Mouse (Mus musculus) limb, embryonic 12.5 days (tissue): ENCODE measurements around the gene Tnfrsf19. TPM values are rescaled to one million over a fixed set of nuclear protein-coding genes. Genes with fewer than 3 reads are reported as not detected.

Experiments
- ATAC-seq: fragments of 200-750 bp; cut with Nextera tagmentation; 2 replicates; pipeline ENCODE4 v1.8.0; 2017; ENCODE audit warnings: low read depth, moderate TSS enrichment; ENCODE audit not compliant: insufficient number of reproducible peaks, insufficient read depth, low FRiP score, low TSS enrichment
- H3K27ac ChIP-seq: fragments of 300-500 bp; sonication (generic); 2 replicates; pipeline ENCODE4 v1.5.1; 2016; ENCODE audit warnings: mild to moderate bottlenecking, moderate library complexity
- H3K27me3 ChIP-seq: fragments of 300-500 bp; sonication (generic); 2 replicates; pipeline ENCODE4 v1.6.1; 2016; ENCODE audit warnings: mild to moderate bottlenecking, moderate library complexity
- H3K36me3 ChIP-seq: fragments of 300-500 bp; sonication (generic); 2 replicates; pipeline ENCODE4 v1.6.1; 2016; ENCODE audit warnings: mild to moderate bottlenecking, moderate library complexity
- H3K4me1 ChIP-seq: fragments of 300-500 bp; sonication (generic); replicated peaks from 2 replicates; pipeline ENCODE4 v1.6.1; 2016
- H3K4me2 ChIP-seq: fragments of 300-500 bp; sonication (generic); 2 replicates; pipeline ENCODE4 v1.6.1; 2016; ENCODE audit warnings: mild to moderate bottlenecking, moderate library complexity
- H3K4me3 ChIP-seq: fragments of 300-500 bp; sonication (generic); replicated peaks from 2 replicates; pipeline ENCODE4 v1.5.1; 2016; ENCODE audit warnings: mild to moderate bottlenecking
- H3K9ac ChIP-seq: fragments of 300-500 bp; sonication (generic); replicated peaks from 2 replicates; pipeline ENCODE4 v1.6.1; 2016; ENCODE audit warnings: mild to moderate bottlenecking, moderate library complexity
- H3K9me3 ChIP-seq: fragments of 300-500 bp; sonication (generic); 2 replicates; pipeline ENCODE4 v1.6.1; 2016; ENCODE audit warnings: mild to moderate bottlenecking, moderate library complexity
- WGBS: fragments of 180-500 bp; shearing (Covaris S2); methylation state at CpG from one replicate; pipeline ENCODE4 v1.1.7; 2016; 5-methylcytosine and 5-hydroxymethylcytosine counted together
- polyA plus RNA-seq: library from polyadenylated mRNA; unstranded; fragments of >200 nt; fragmentation: Nextera tagmentation; extraction: Ambion mirVana; gene quantifications from 2 replicates; pipeline ENCODE4 v1.2.1, GENCODE M21; 2016

Gene Tnfrsf19
- polyA plus RNA-seq, 1 experiment from 2014 or later = 34.2 TPM

DNA sequence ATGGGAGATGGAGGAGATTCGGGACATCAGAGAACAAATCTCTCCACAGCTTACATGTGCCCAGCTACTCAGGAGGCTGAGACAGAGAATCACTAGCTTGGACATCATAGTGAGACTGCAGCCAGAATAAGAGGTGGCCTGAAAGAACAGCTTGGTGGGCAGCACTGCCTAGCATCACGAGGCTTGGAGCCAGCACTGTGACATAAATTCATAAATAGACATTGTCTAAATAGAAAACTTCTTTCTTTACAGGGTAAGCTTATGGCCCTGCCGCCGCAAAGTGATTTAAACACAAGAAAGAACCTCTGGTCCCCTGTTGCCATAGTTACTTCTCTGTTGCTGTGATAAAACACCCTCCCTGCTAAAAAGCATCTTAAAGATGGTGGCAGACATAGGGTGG is 54.1 kb downstream of the Tnfrsf19 start:
- H3K4me1 ChIP-seq = peaks cover 28% of the 10 kb centered on the region
- H3K36me3 ChIP-seq = no peaks in the 10 kb centered on the region
- WGBS = 81% methylated on average over 4 of the region's 4 CpGs
- no peak overlapping the region for H3K4me2 ChIP-seq
- no peak overlapping the region for H3K9ac ChIP-seq
- no peak overlapping the region for H3K4me3 ChIP-seq
- no peak overlapping the region for H3K27ac ChIP-seq
- no peak for ATAC-seq
- no peaks in the 10 kb centered on the region for H3K9me3 ChIP-seq
- H3K27me3 ChIP-seq = no peaks in the 10 kb centered on the region

- no peaks in the 10 kb centered on the region for H3K9me3 ChIP-seq
- 52% methylated on average over 6 of the region's 6 CpGs for WGBS
- no peak overlapping the region for H3K27ac ChIP-seq
- peaks cover 28% of the 10 kb centered on the region for H3K4me1 ChIP-seq
- H3K4me3 ChIP-seq = no peak overlapping the region
- no peak overlapping the region for H3K4me2 ChIP-seq
- H3K27me3 ChIP-seq = no peaks in the 10 kb centered on the region
- ATAC-seq = no peak
- H3K36me3 ChIP-seq = no peaks in the 10 kb centered on the region
- H3K9ac ChIP-seq = no peak overlapping the region
Observed at GRCm38 (mm10) chr14:60988228-60988627, 58.1 kb downstream of the Tnfrsf19 start.

DNA sequence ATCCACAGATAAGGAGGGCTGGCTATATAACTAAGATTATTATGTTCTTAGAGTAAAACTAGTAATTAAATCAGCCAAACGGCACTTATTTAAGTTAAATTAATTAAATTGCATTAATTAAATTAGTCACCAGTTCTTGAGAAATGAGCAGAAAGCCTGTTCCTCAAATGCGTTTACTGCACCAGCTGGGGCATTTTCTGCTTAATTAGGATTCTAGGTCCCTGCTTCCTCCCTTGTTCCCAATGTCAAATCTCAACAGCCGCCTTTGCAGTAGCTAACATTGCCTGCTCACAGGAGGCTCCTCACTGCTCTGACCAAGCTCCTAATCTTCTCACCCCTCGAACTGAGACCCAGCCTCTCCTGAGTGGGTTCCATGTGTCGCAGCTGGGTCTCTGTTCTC is 59.4 kb downstream of the Tnfrsf19 start:
- no peak overlapping the region for H3K27ac ChIP-seq
- WGBS = 57% methylated on average over 5 of the region's 5 CpGs

DNA sequence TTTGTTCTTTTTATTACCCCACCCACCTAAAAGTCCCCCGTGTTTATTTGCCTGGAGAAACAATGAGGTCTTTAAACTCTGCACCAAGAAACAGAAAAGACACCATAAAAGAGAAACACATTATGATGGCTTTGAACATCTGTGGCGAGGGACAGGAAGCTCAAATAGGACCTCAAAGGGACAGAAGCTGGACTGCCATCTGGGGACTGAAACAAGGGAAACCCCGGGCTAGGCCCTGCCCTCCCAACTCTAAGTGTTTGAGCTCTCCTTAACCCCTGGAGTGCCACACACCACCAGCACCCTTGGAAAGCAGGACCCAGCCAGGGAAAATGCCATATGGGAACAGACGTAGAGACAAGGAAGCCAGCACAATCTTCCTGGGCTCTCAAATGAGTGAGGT is 61.2 kb downstream of the Tnfrsf19 start:
- H3K9ac ChIP-seq = no peak overlapping the region
- H3K27ac ChIP-seq = peak overlapping the region; percentile 66
- H3K4me2 ChIP-seq = no peak overlapping the region
- WGBS = 11% methylated on average over 4 of the region's 4 CpGs
- peaks cover 28% of the 10 kb centered on the region for H3K4me1 ChIP-seq
- ATAC-seq = no peak
- no peaks in the 10 kb centered on the region for H3K27me3 ChIP-seq
- H3K9me3 ChIP-seq = no peaks in the 10 kb centered on the region
- no peak overlapping the region for H3K4me3 ChIP-seq
- no peaks in the 10 kb centered on the region for H3K36me3 ChIP-seq

More for the DNA sequence above, 59.4 kb downstream of the Tnfrsf19 start:
- H3K9me3 ChIP-seq = no peaks in the 10 kb centered on the region
- H3K4me1 ChIP-seq = peaks cover 28% of the 10 kb centered on the region
- no peak for ATAC-seq
- no peak overlapping the region for H3K4me3 ChIP-seq
- no peak overlapping the region for H3K4me2 ChIP-seq
- no peak overlapping the region for H3K9ac ChIP-seq
- H3K36me3 ChIP-seq = no peaks in the 10 kb centered on the region
- no peaks in the 10 kb centered on the region for H3K27me3 ChIP-seq

GRCm38 (mm10) chr14:60984266-60984665 is 62.0 kb downstream of the Tnfrsf19 start:
- H3K4me3 ChIP-seq = no peak overlapping the region
- no peak for ATAC-seq
- no peak overlapping the region for H3K4me2 ChIP-seq
- H3K36me3 ChIP-seq = no peaks in the 10 kb centered on the region
- H3K4me1 ChIP-seq = peaks cover 28% of the 10 kb centered on the region
- H3K9me3 ChIP-seq = no peaks in the 10 kb centered on the region
- H3K27ac ChIP-seq = peak overlapping the region; percentile 66; the same call in 1 of the 2 replicates
- 60% methylated on average over 6 of the region's 6 CpGs for WGBS
- H3K9ac ChIP-seq = no peak overlapping the region
- H3K27me3 ChIP-seq = no peaks in the 10 kb centered on the region

- Histone ChIP-seq H3K9me3 (no peaks in the 10 kb centered on the region), H3K9ac (no peak overlapping the region), H3K4me3 (no peak overlapping the region), H3K4me2 (no peak overlapping the region), H3K27me3 (no peaks in the 10 kb centered on the region), H3K27ac (no peak overlapping the region), H3K36me3 (no peaks in the 10 kb centered on the region), H3K4me1 (peaks cover 31% of the 10 kb centered on the region)
- ATAC-seq = no peak
Observed at GRCm38 (mm10) chr14:60982126-60982525, 64.2 kb downstream of the Tnfrsf19 start.

GRCm38 (mm10) chr14:60980244-60980887 is 65.9 kb downstream of the Tnfrsf19 start:
- no peaks in the 10 kb centered on the region for H3K9me3 ChIP-seq
- H3K4me3 ChIP-seq = no peak overlapping the region
- H3K36me3 ChIP-seq = no peaks in the 10 kb centered on the region
- WGBS = 94% methylated on average over 5 of the region's 5 CpGs
- H3K4me1 ChIP-seq = peaks cover 30% of the 10 kb centered on the region
- ATAC-seq = no peak
- H3K9ac ChIP-seq = no peak overlapping the region
- H3K27ac ChIP-seq = no peak overlapping the region
- no peaks in the 10 kb centered on the region for H3K27me3 ChIP-seq
- H3K4me2 ChIP-seq = no peak overlapping the region

DNA sequence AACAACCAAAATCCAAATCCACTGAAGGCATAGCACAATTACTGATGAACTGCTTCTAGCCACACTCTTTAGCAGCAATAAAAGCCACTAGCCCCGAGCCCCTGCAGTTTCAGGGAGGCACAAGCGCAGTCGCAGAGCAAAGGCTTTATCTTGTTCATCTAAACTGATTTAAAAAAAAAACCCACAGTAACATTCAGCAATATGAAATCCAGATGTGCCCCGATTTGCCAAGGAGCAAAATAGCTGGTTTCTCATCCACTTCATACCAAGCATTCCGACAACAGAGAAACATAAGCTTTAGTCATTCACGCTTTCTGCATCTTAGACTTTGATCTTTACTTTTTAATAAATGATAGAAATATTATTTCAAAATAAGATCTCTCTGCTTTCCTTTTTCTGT is 68.2 kb downstream of the Tnfrsf19 start:
- H3K27ac ChIP-seq = no peak overlapping the region
- H3K9ac ChIP-seq = no peak overlapping the region
- no peaks in the 10 kb centered on the region for H3K27me3 ChIP-seq
- H3K4me3 ChIP-seq = no peak overlapping the region
- H3K9me3 ChIP-seq = no peaks in the 10 kb centered on the region
- WGBS = 18% methylated on average over 6 of the region's 6 CpGs
- H3K4me1 ChIP-seq = peaks cover 12% of the 10 kb centered on the region
- H3K36me3 ChIP-seq = peaks cover 4% of the 10 kb centered on the region
- ATAC-seq = no peak
- H3K4me2 ChIP-seq = peak overlapping the region; percentile 0; the same call in 1 of the 2 replicates

GRCm38 (mm10) chr14:60976231-60976630 is 70.1 kb downstream of the Tnfrsf19 start:
- Histone ChIP-seq H3K9me3 (no peaks in the 10 kb centered on the region), H3K4me2 (no peak overlapping the region), H3K27ac (no peak overlapping the region), H3K36me3 (peaks cover 12% of the 10 kb centered on the region), H3K4me3 (no peak overlapping the region), H3K27me3 (no peaks in the 10 kb centered on the region), H3K9ac (no peak overlapping the region), H3K4me1 (peaks cover 12% of the 10 kb centered on the region)
- 73% methylated on average over 3 of the region's 3 CpGs for WGBS
- ATAC-seq = no peak

DNA sequence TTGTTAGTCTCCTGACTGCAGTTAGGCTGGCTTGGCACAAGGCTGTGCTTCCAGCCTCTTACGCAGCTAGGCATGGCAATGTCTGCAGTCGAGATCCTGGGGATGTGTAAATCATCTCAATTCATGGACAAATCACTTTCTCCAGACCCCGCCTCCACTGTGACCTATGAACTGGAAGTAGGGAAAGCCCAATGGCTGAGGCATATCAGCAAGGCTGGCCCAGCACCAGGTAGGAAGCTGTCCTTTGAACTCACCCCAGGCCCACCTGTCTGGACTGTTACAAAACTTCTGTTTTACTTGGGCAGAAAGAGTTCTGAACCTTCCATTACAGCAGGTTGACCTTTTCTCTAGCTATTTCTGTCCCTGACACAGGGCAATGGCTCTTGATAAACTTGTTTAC is 70.6 kb downstream of the Tnfrsf19 start:
- Histone ChIP-seq H3K9ac (no peak overlapping the region), H3K9me3 (no peaks in the 10 kb centered on the region), H3K4me3 (no peak overlapping the region), H3K27ac (no peak overlapping the region), H3K4me1 (peaks cover 12% of the 10 kb centered on the region), H3K4me2 (no peak overlapping the region), H3K36me3 (peaks cover 14% of the 10 kb centered on the region), H3K27me3 (no peaks in the 10 kb centered on the region)
- ATAC-seq = no peak
- WGBS = 82% methylated on average over 3 of the region's 3 CpGs

GRCm38 (mm10) chr14:60970961-60971360 is 75.3 kb downstream of the Tnfrsf19 start:
- WGBS = 93% methylated on average over 9 of the region's 9 CpGs
- no peak overlapping the region for H3K9ac ChIP-seq

DNA sequence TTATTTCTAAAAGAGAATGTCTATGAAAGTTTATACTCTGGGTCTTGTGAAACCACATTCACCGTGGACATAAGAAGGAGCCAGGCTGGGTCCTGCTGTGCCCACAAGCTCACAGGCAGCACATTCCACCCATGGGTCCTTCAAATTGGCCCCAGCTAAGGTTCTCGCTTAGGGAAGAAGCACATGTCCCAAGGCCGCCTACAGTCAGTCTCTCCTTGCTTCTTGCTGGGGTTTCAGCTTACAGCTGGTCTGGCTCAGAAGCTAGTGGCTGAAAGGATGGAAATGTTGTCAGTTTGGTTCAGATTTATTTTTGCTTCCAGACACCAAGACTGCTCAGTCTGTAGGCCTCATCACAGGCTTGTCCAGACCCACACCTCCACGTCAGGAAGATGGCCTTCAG is 80.2 kb downstream of the Tnfrsf19 start:
- Histone ChIP-seq H3K4me2 (no peak overlapping the region), H3K36me3 (peaks cover 10% of the 10 kb centered on the region; the same call in 1 of the 2 replicates)
- WGBS = 84% methylated on average over 4 of the region's 4 CpGs

More at GRCm38 (mm10) chr14:60970961-60971360, 75.3 kb downstream of the Tnfrsf19 start:
- no peak for ATAC-seq
- Histone ChIP-seq H3K4me1 (no peaks in the 10 kb centered on the region), H3K27me3 (no peaks in the 10 kb centered on the region), H3K4me3 (no peak overlapping the region), H3K4me2 (no peak overlapping the region), H3K9me3 (no peaks in the 10 kb centered on the region), H3K36me3 (peaks cover 21% of the 10 kb centered on the region), H3K27ac (no peak overlapping the region)

More for the DNA sequence above, 80.2 kb downstream of the Tnfrsf19 start:
- H3K4me1 ChIP-seq = 0 out of 2 replicates have a peak, but pooled peaks cover 2% of the 10 kb centered on the region
- H3K4me3 ChIP-seq = no peak overlapping the region
- H3K27ac ChIP-seq = 0 out of 2 replicates have a peak overlapping the region, but pooled peaks have one; percentile 14
- no peaks in the 10 kb centered on the region for H3K9me3 ChIP-seq
- H3K27me3 ChIP-seq = no peaks in the 10 kb centered on the region
- H3K9ac ChIP-seq = no peak overlapping the region
- no peak for ATAC-seq
